Mouse (Mus musculus) megakaryocyte, embryonic 14.5 days (primary cell): Measurements from ENCODE around the gene Reep3. TPM values are rescaled to one million over a fixed set of nuclear protein-coding genes. Genes with fewer than 3 reads are reported as not detected.

Source experiments
- H3K27me3 ChIP-seq: replicated peaks from 2 replicates; pipeline ENCODE3; 2012; ENCODE audit warnings: inconsistent platforms
- H3K36me3 ChIP-seq: replicated peaks from 2 replicates; pipeline ENCODE3; 2012; ENCODE audit warnings: low read length, inconsistent platforms, mixed read lengths
- H3K4me1 ChIP-seq: 2 replicates; pipeline ENCODE4 v1.6.1; 2012; ENCODE audit warnings: inconsistent platforms
- H3K4me3 ChIP-seq: replicated peaks from 2 replicates; pipeline ENCODE3; 2012; ENCODE audit warnings: moderate library complexity, mild to moderate bottlenecking, inconsistent platforms
- H3K9me3 ChIP-seq: 2 replicates; pipeline ENCODE4 v1.6.1; 2012; ENCODE audit warnings: inconsistent platforms
- FLI1 ChIP-seq: IDR thresholded peaks from 2 replicates; pipeline ENCODE4 v1.6.1; 2012; ENCODE audit warnings: low read length, inconsistent platforms, mixed read lengths
- GATA1 ChIP-seq: IDR thresholded peaks from 3 replicates; pipeline ENCODE4 v1.6.1; 2012; ENCODE audit warnings: mixed read lengths, low read length, inconsistent platforms, borderline replicate concordance
- polyA plus RNA-seq: library from polyadenylated mRNA; stranded (reverse); fragments of >175 nt; gene quantifications from 2 replicates; pipeline ENCODE4 v1.2.3, GENCODE M21; 2012; ENCODE audit warnings: low replicate concordance; ENCODE audit not compliant: insufficient read depth

Gene Reep3
- polyA plus RNA-seq, 1 experiment, result 0.97 TPM

DNA sequence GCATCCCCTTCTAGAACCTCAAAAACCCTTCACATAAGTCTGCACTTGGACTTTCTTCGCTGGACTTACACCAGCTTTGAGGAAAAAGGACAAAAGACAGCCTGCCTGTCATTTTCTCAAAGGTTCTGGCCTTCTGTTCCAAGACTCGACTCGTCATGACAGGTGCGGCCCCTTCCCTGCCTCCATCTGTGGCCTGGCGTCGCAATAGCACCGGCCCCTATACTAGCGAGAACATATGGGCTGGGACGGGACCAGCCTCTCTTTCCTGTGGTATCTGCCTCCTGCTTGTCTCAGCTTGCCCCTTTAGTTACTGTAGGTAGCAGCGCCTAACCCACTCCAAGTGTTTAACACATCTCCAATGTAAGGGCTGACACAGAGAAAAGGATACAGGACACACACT lies 11.6 kb downstream of the Reep3 start:
- Histone ChIP-seq H3K9me3 (peaks cover 7% of the 10 kb centered on the region), H3K36me3 (peaks cover 4% of the 10 kb centered on the region), H3K27me3 (no peaks in the 10 kb centered on the region), H3K4me1 (peaks cover 8% of the 10 kb centered on the region; the same call in 1 of the 2 replicates), H3K4me3 (no peak overlapping the region)
- TF ChIP-seq GATA1 (no peak), FLI1 (no peak)

DNA sequence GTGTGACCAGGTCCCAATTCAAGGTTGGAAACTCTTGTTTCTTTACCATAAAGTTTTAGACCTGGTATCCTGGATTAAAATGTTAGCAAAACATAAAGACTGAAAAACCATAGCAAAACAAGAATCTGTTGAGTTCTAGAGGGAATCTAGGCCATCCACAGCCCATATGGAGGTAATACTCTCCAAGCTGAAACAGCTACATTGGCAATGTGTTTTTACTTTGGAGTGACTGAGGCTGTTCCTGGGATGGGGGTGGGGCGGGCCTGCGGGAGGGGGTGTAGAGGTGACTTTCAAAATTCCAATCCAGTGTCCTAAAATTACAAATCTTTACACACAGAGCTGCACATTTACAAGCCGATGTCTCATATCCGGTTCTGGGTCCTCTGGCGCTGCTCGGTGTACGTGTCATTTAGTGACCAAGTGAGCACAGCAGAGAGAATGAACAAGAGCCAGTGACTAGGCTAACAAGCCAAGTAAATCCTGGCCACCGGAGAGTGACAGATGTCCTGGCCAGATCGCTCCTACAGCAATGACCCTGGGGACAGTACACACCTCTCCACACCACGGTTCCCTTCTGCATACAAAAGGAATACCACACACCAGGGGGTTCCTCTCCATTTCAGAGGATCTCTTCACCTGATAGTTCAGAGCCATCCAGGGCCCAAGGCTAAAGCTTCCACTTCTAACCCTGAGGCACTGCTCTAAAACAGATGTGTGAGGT lies 13.1 kb downstream of the Reep3 start:
- Histone ChIP-seq H3K27me3 (no peaks in the 10 kb centered on the region), H3K4me1 (peaks cover 6% of the 10 kb centered on the region; the same call in 1 of the 2 replicates), H3K9me3 (peaks cover 7% of the 10 kb centered on the region), H3K36me3 (peaks cover 4% of the 10 kb centered on the region), H3K4me3 (no peak overlapping the region)
- TF ChIP-seq GATA1 (no peak), FLI1 (no peak)

DNA sequence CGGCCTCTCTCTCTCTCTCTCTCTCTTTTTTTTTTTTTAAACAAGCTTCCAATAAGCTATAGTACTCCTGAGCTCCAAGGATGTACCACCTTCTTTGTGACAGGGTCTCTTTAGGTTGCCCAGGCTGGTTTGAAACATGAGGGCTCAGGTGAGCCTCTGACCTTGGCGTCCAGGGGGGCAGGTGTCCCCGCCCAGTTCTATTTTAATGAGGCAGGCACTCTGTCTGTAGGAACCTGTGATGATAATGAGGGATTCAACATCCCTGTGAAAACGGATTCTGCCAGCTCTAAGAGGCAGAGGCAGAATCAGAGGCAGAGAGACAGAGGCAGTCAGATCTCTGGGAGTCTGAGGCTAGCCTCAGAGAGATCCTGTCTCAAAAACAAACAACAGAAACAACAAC lies 14.2 kb downstream of the Reep3 start:
- TF ChIP-seq GATA1, result no peak
- no peak for TF ChIP-seq FLI1
- H3K4me1 ChIP-seq, result peaks cover 8% of the 10 kb centered on the region; the same call in 1 of the 2 replicates
- H3K27me3 ChIP-seq, result no peaks in the 10 kb centered on the region
- peaks cover 3% of the 10 kb centered on the region for H3K9me3 ChIP-seq
- H3K4me3 ChIP-seq, result no peak overlapping the region
- peaks cover under 1% of the 10 kb centered on the region for H3K36me3 ChIP-seq

GRCm38 (mm10) chr10:67081206-67082007 lies 15.3 kb downstream of the Reep3 start:
- H3K4me1 ChIP-seq, result peaks cover 8% of the 10 kb centered on the region; the same call in 1 of the 2 replicates
- TF ChIP-seq FLI1 (no peak), GATA1 (no peak)

GRCm38 (mm10) chr10:67079030-67079429 lies 17.7 kb downstream of the Reep3 start:
- no peak for TF ChIP-seq GATA1
- no peak for TF ChIP-seq FLI1
- Histone ChIP-seq H3K4me3 (no peak overlapping the region), H3K36me3 (no peaks in the 10 kb centered on the region), H3K9me3 (no peaks in the 10 kb centered on the region), H3K4me1 (peaks cover 9% of the 10 kb centered on the region), H3K27me3 (peaks cover 3% of the 10 kb centered on the region)

More at GRCm38 (mm10) chr10:67081206-67082007, 15.3 kb downstream of the Reep3 start:
- H3K36me3 ChIP-seq, result no peaks in the 10 kb centered on the region
- H3K4me3 ChIP-seq, result no peak overlapping the region
- H3K27me3 ChIP-seq, result peaks cover 2% of the 10 kb centered on the region
- H3K9me3 ChIP-seq, result no peaks in the 10 kb centered on the region

DNA sequence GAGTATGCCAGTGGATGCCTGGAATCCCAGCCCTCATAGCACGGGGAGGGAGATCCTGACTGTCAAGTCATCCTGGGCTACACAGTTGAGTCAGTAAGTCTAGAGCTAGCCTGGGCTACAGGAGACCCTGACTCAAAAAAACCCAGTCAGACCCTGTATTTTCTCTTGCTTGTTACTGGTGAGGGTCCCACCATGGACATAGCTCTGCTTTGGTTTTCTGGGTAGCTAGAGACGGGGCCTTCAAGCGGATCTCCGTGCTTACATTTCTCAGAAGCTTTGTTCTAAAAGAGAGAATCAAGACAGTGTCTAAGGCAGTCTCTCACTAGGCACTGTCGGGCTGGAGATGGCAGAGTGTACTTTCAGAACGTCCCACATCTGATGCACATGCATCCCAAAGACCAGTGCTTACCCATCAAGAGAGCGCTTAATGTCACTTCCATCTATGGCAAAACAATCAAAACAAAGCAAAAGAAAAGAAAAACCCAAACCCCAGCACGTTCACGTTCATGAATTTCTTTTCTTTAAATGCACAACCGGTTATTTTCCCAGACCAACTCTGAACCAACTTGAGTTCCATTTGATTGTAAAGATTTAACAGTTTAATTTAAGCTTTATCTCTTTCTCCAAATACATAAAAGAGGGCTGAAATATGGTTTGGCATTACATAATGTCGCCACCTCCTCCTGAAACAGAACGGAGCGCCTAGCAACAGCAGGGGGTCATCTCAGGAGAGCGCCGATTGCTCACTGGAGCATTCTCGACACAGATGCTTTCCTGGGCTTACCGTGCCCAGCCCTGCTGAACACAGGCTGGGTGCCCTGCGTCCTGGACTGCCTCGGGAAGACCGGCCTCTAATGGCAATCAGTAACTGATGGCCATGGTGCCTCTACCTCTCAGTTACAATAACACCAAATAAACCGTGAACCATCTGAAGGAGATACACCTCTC lies 20.5 kb downstream of the Reep3 start:
- H3K4me1 ChIP-seq, result peaks cover 33% of the 10 kb centered on the region
- peaks cover 9% of the 10 kb centered on the region for H3K27me3 ChIP-seq
- no peaks in the 10 kb centered on the region for H3K36me3 ChIP-seq
- no peaks in the 10 kb centered on the region for H3K9me3 ChIP-seq
- no peak overlapping the region for H3K4me3 ChIP-seq
- TF ChIP-seq GATA1 (no peak), FLI1 (no peak)

GRCm38 (mm10) chr10:67073577-67073976 lies 23.2 kb downstream of the Reep3 start:
- no peak overlapping the region for H3K4me3 ChIP-seq
- no peaks in the 10 kb centered on the region for H3K36me3 ChIP-seq
- H3K9me3 ChIP-seq, result no peaks in the 10 kb centered on the region
- TF ChIP-seq GATA1 (no peak), FLI1 (no peak)
- H3K27me3 ChIP-seq, result peaks cover 9% of the 10 kb centered on the region
- H3K4me1 ChIP-seq, result peaks cover 44% of the 10 kb centered on the region

GRCm38 (mm10) chr10:67072600-67072999 lies 24.1 kb downstream of the Reep3 start:
- H3K4me1 ChIP-seq, result peaks cover 42% of the 10 kb centered on the region
- H3K36me3 ChIP-seq, result no peaks in the 10 kb centered on the region
- H3K9me3 ChIP-seq, result no peaks in the 10 kb centered on the region
- peaks cover 9% of the 10 kb centered on the region for H3K27me3 ChIP-seq
- TF ChIP-seq GATA1, result no peak
- TF ChIP-seq FLI1, result no peak
- no peak overlapping the region for H3K4me3 ChIP-seq

GRCm38 (mm10) chr10:67071884-67072283 lies 24.9 kb downstream of the Reep3 start:
- Histone ChIP-seq H3K36me3 (no peaks in the 10 kb centered on the region), H3K4me3 (peak overlapping the region; percentile 78), H3K9me3 (no peaks in the 10 kb centered on the region), H3K4me1 (peaks cover 42% of the 10 kb centered on the region), H3K27me3 (peaks cover 9% of the 10 kb centered on the region)
- TF ChIP-seq FLI1 (no peak), GATA1 (no peak)

- Histone ChIP-seq H3K9me3 (no peaks in the 10 kb centered on the region), H3K27me3 (peaks cover 7% of the 10 kb centered on the region), H3K4me1 (peaks cover 44% of the 10 kb centered on the region), H3K36me3 (no peaks in the 10 kb centered on the region), H3K4me3 (no peak overlapping the region)
- TF ChIP-seq GATA1 (no peak), FLI1 (no peak)
Observed at GRCm38 (mm10) chr10:67071389-67071788, 25.4 kb downstream of the Reep3 start.
